Mouse (Mus musculus) CH12F3 (cell line): Measurements from ENCODE around the gene Kcnc1.

ENCODE experiments used
- in situ Hi-C: fragments of 300-500 bp; cut with MboI; formaldehyde crosslinking; loops from 2 replicates; pipeline ENCODE4 v1.14.3; 2020; ENCODE audit warnings: low sequenced_read_pairs

Gene Kcnc1

GRCm38 (mm10) chr7:46393718-46394511 is 2.4 kb upstream of the Kcnc1 start:
- in situ Hi-C loops: loop anchor here (10.0 kb wide), 2 partner anchors 131 to 211 kb away; no protein-coding TSS in a partner anchor

GRCm38 (mm10) chr7:46394933-46395332 is 1.4 kb upstream of the Kcnc1 start:
- in situ Hi-C loops: loop anchor here (10.0 kb wide), 2 partner anchors 130 to 210 kb away; no protein-coding TSS in a partner anchor

DNA sequence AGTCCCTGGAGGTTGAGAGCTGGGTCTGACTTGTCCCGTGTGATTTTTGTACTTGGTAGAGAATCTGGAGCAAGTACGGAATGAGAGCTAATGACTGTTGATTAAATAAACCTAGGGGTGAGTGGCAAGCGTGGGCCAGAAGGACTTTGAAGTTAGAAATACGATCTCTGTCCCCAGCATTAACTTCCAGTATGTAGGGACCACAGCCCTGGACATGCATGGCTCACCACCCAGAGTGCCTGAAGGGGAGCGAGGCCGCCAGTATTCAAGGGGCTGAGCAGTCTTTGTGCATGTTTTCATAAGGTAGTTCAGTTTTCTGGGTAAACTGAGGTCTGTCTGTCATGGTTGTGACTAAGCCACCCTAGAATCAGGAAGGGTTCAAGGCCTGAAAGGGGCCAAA is 726 bp upstream of the Kcnc1 start:
- in situ Hi-C loops: loop anchor here (10.0 kb wide), 2 partner anchors 129 to 209 kb away; no protein-coding TSS in a partner anchor

DNA sequence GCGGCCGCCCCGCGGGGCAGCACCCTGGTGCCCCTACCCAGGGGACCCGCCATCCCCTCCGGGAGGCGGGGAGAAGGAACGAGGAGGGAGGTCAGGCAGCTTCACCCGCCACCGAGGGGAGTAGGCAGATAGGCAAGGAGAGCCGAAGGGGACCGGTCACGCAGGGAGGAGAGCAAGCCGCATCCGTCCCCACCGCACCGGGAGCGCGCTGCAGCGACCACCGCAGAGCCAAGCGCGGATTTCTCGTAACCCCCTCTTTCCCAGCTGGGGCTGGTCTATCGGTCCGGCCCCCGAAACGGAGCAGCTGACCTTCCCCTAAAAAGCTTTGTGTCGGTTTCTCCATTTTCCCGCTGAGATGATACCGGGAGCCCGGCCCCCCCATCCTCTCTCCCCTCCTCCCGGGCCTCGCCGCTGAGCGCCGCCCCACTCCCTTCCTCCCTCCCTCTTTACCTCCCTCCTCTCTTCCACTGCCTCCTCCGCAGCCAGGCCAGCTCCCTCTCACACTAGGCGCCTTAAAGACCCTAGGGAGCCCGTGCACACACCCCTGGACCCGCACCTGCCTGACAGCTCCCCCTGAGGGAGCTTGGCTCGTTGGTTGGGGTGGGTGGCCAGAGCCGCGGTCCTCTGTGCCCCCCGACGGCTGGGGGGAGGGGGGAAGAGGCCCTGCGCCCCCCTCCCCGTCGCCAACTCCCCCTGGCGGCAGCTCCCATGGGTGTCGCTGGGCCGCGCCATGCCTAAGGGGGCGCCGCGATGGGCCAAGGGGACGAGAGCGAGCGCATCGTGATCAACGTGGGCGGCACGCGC is 833 bp downstream of the Kcnc1 start:
- in situ Hi-C loops: loop anchor here (10.0 kb wide), 2 partner anchors 128 to 208 kb away; no protein-coding TSS in a partner anchor

DNA sequence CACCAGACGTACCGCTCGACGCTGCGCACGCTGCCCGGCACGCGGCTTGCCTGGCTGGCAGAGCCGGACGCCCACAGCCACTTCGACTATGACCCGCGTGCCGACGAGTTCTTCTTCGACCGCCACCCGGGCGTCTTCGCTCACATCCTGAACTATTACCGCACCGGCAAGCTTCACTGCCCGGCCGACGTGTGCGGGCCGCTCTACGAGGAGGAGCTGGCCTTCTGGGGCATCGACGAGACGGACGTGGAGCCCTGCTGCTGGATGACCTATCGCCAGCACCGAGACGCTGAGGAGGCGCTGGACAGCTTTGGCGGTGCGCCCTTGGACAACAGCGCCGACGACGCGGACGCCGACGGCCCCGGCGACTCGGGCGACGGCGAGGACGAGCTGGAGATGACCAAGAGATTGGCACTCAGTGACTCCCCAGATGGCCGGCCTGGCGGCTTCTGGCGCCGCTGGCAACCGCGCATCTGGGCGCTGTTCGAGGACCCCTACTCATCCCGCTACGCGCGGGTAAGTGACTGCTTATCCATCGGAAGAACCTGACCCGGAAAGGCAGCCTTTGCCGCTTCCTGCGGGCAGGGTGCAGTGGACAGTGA is 1.5 kb downstream of the Kcnc1 start:
- in situ Hi-C loops: loop anchor here (10.0 kb wide), 2 partner anchors 127 to 207 kb away; no protein-coding TSS in a partner anchor

DNA sequence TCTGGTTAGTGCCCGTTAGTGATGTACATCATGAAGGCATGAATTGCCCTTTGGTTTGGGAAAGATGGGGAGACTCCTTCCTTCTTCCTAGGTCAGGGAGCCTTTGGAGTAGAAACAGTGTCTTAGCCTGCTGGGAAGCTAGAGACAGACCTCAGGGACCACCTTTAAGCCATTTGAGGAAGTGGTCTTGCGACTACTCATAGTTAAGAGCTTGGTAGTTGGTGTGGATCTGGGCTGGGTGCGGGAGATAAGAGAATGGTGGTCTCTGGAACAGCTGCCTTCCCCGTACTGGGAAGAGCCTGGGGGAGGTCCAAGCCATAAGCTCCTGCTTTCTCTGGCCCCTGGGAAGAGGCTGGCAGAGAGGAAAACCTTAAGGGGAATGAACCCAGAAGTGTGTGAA is 2.3 kb downstream of the Kcnc1 start:
- in situ Hi-C loops: loop anchor here (10.0 kb wide), 2 partner anchors 126 to 206 kb away; no protein-coding TSS in a partner anchor

DNA sequence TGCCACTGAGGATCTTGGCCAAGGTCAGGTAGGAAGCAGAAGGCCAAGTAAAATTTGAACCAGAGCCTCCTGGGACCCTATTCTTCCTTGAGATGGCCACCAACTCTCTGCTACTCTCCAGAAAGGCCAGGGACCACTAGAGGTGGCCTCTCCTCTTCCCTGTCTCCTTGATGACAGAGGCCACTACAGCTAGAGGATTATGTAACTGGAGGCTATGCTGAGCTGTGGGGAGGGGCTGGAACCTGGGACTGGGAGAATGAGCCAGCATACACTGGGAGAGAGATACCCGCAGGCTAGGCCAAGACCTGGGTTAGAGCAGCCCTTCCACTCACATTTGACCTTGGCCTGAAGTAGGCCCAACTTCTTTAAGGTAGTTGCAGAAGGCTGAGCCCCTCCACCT is 3.4 kb downstream of the Kcnc1 start:
- in situ Hi-C loops: loop anchor here (10.0 kb wide), 2 partner anchors 125 to 205 kb away; no protein-coding TSS in a partner anchor

DNA sequence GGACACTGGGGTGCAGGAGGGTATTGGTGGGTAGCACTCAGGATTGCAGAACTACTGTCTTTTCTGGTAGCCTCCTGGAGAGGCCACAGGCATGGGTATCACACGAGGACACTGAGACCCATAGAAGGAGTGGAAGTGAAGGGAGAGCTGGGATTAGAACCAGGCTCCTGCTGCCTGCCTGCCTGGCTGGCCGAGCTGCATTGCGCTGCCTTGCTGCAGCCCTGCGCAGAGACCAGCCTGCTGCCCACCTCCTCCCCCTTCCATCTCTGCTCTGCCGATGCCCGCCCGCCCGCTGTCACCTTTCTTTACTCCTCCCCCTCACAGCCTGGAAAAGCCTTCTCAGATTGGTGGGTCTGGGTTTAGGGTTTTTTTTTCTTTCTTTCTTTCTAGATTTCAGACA is 4.0 kb downstream of the Kcnc1 start:
- in situ Hi-C loops: no loop called here

GRCm38 (mm10) chr7:46401371-46402180 is 5.3 kb downstream of the Kcnc1 start:
- in situ Hi-C loops: no loop called here

GRCm38 (mm10) chr7:46403616-46404485 is 7.6 kb downstream of the Kcnc1 start:
- in situ Hi-C loops: no loop called here

DNA sequence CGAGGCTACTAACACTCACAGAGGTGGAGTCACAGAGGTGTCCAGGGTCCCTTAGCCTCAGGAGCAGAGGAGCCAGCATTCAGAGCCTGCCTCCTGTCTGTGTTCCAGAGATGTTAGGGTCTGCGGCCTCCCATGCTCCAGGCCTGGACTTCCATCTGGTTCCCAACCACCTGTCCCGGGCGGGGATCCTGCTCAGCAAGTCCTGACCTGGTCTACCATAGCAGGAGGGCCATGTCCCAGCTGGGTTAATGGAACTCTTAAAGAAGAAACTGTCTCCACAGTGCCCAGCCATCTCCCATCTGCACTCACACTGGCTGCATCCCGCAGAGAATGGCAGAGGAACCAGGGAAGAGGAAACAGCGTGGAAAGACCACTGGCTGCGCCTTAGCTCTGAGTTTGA is 8.5 kb downstream of the Kcnc1 start:
- in situ Hi-C loops: no loop called here

DNA sequence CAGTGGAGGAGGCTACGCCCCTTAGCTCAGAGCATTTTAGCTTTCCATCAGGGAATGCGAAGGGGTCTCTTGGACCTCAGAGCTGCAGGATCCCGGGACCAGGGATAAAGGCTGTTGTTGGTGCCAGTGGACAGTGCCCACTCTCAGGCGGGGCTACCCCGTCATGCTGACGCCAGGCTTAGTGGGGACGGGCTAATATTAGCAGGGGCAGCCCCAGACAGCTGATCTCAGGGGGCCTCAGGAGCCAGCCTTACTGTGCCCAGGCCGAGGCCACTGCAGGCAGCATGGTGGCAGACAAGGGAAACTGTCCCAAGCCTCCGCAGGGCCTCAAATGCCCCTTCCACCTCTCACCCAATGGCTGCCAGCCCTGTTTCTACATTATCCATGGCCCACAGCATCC is 12.3 kb downstream of the Kcnc1 start:
- in situ Hi-C loops: no loop called here

DNA sequence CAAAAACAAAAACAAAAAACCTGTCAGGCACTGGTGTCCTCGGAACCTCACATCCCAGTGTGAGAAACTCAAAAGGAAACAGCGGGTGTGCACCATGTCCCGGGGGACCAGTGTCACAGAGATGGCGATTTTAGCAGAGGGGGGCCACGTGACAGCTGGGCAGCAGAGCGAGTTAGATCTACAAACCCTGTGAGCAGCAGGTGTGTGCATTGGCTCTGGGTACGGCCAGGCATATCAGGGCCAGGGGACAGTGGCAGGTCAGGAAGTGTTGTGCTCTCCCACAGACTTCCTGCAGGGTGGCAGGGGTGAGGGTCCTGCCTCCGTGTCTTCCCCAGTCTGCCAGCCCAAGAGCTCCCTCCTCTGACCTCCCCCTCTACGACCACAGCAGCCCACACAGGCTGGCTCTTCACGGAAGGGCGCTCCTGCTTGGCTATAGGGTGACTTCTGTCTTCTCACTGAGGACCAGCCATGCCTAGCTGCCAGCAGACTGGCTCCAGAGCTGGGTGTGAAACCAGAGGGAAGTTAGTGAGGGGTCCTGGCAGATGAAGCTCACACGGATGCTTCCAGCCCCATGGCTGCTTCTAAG is 13.0 kb downstream of the Kcnc1 start:
- in situ Hi-C loops: no loop called here

- in situ Hi-C loops: no loop called here
Observed at GRCm38 (mm10) chr7:46410727-46411126, 14.4 kb downstream of the Kcnc1 start.

GRCm38 (mm10) chr7:46412823-46413222 is 16.5 kb downstream of the Kcnc1 start:
- in situ Hi-C loops: no loop called here

- in situ Hi-C loops: no loop called here
Observed at GRCm38 (mm10) chr7:46413959-46414725, 17.8 kb downstream of the Kcnc1 start.

- in situ Hi-C loops: no loop called here
Observed at GRCm38 (mm10) chr7:46415818-46416425, 19.6 kb downstream of the Kcnc1 start.

- in situ Hi-C loops: no loop called here
Observed at GRCm38 (mm10) chr7:46417467-46417866, 21.2 kb downstream of the Kcnc1 start.
